Mouse (Mus musculus) MEL (cell line): ENCODE results near the gene Tmtc2. TPM values are rescaled to one million over a fixed set of nuclear protein-coding genes. Genes with fewer than 3 reads are reported as not detected.

Experiments
- DNase-seq: peaks from one replicate; pipeline ENCODE4 v3.0.0; 2011; ENCODE audit warnings: low read depth, low spot score
- H3K27ac ChIP-seq: 2 replicates; pipeline ENCODE4 v1.5.1; 2012; ENCODE audit warnings: low read depth, mild to moderate bottlenecking, control low read depth, low read length, moderate library complexity; ENCODE audit not compliant: control insufficient read depth
- H3K27me3 ChIP-seq, 2 experiments: fragments of 150-350 bp in 1 of 2; sonication (generic) in 1 of 2; 2 replicates each; pipeline ENCODE4 v1.6.1; 2012; ENCODE audit warnings: low read length in 2 of 2, mild to moderate bottlenecking in 2 of 2, improper control_type of control experiment in 1 of 2, moderate library complexity in 1 of 2; ENCODE audit not compliant: insufficient read depth in 2 of 2, control insufficient read depth in 1 of 2
- H3K36me3 ChIP-seq, 2 experiments: 2 replicates each; pipeline ENCODE4 v1.6.1; 2012 to 2014; ENCODE audit warnings: low read length in 2 of 2, improper control_type of control experiment in 1 of 2, inconsistent platforms in 1 of 2, mild to moderate bottlenecking in 1 of 2; ENCODE audit not compliant: insufficient read depth in 2 of 2, control insufficient read depth in 1 of 2
- H3K4me1 ChIP-seq, 2 experiments: fragments of 150-350 bp in 1 of 2; sonication (generic) in 1 of 2; 2 replicates each; pipeline ENCODE4 v1.6.1; 2012; ENCODE audit warnings: low read length in 2 of 2, improper control_type of control experiment in 1 of 2, mild to moderate bottlenecking in 1 of 2; ENCODE audit not compliant: insufficient read depth in 2 of 2, control insufficient read depth in 1 of 2
- H3K4me3 ChIP-seq, 2 experiments: fragments of 150-350 bp in 1 of 2; sonication (generic) in 1 of 2; 2 replicates each; pipeline ENCODE4 v1.5.1; 2012; ENCODE audit warnings: low read depth in 2 of 2, low read length in 2 of 2, mild to moderate bottlenecking in 2 of 2, moderate library complexity in 2 of 2, control low read depth in 1 of 2, improper control_type of control experiment in 1 of 2; ENCODE audit not compliant: control insufficient read depth in 1 of 2, insufficient read depth in 1 of 2
- H3K79me2 ChIP-seq: 2 replicates; pipeline ENCODE4 v1.6.1; 2012; ENCODE audit warnings: mild to moderate bottlenecking, low read length, moderate library complexity; ENCODE audit not compliant: control insufficient read depth, poor library complexity, insufficient read depth
- H3K9ac ChIP-seq: 2 replicates; pipeline ENCODE4 v1.6.1; 2012; ENCODE audit warnings: low read depth, mild to moderate bottlenecking, control low read depth, low read length, moderate library complexity; ENCODE audit not compliant: control insufficient read depth, poor library complexity, severe bottlenecking
- H3K9me3 ChIP-seq: fragments of 150-350 bp; sonication (generic); replicated peaks from 2 replicates; pipeline ENCODE4 v1.6.1; 2012; ENCODE audit warnings: mild to moderate bottlenecking, low read length, improper control_type of control experiment, moderate library complexity; ENCODE audit not compliant: insufficient read depth
- CHD1 ChIP-seq: IDR thresholded peaks from 2 replicates; pipeline ENCODE4 v1.6.1; 2012; ENCODE audit warnings: low read depth, mild to moderate bottlenecking, inconsistent platforms, low read length, improper control_type of control experiment
- CHD2 ChIP-seq: IDR thresholded peaks from 2 replicates; pipeline ENCODE4 v1.6.1; 2011; ENCODE audit warnings: low read length, improper control_type of control experiment
- E2F4 ChIP-seq: IDR thresholded peaks from 2 replicates; pipeline ENCODE4 v1.6.1; 2011; ENCODE audit warnings: low read depth, low read length, improper control_type of control experiment, borderline replicate concordance
- ELF1 ChIP-seq: IDR thresholded peaks from 2 replicates; pipeline ENCODE4 v1.6.1; 2014; ENCODE audit warnings: low read depth, mild to moderate bottlenecking, inconsistent platforms, low read length, improper control_type of control experiment, moderate library complexity
- ETS1 ChIP-seq: IDR thresholded peaks from 2 replicates; pipeline ENCODE4 v1.6.1; 2012; ENCODE audit warnings: low read depth, mild to moderate bottlenecking, inconsistent platforms, low read length, improper control_type of control experiment, moderate library complexity
- GATA1 ChIP-seq: IDR thresholded peaks from 2 replicates; pipeline ENCODE4 v1.6.1; 2011; ENCODE audit warnings: low read depth, low read length, improper control_type of control experiment
- JUND ChIP-seq: IDR thresholded peaks from 2 replicates; pipeline ENCODE4 v1.6.1; 2011; ENCODE audit warnings: low read depth, mild to moderate bottlenecking, improper control_type of control experiment, low read length
- MEF2A ChIP-seq: IDR thresholded peaks from 2 replicates; pipeline ENCODE4 v1.6.1; 2014; ENCODE audit warnings: low read depth, mild to moderate bottlenecking, inconsistent platforms, low read length, improper control_type of control experiment; ENCODE audit not compliant: poor library complexity, insufficient replicate concordance, severe bottlenecking; ENCODE audit errors: extremely low read depth
- NRF1 ChIP-seq: IDR thresholded peaks from 2 replicates; pipeline ENCODE4 v1.6.1; 2014; ENCODE audit warnings: low read depth, mild to moderate bottlenecking, inconsistent platforms, low read length, improper control_type of control experiment, moderate library complexity; ENCODE audit not compliant: poor library complexity, insufficient read depth, severe bottlenecking
- POLR2AphosphoS5 ChIP-seq: IDR thresholded peaks from 2 replicates; pipeline ENCODE4 v1.6.1; 2012; ENCODE audit warnings: low read depth, borderline replicate concordance, mild to moderate bottlenecking, inconsistent platforms, low read length, moderate library complexity, mixed read lengths
- RAD21 ChIP-seq: IDR thresholded peaks from 2 replicates; pipeline ENCODE4 v1.6.1; 2011; ENCODE audit warnings: mild to moderate bottlenecking, low read depth, low read length, improper control_type of control experiment
- RCOR1 ChIP-seq: IDR thresholded peaks from 2 replicates; pipeline ENCODE4 v1.6.1; 2012; ENCODE audit warnings: low read depth, mild to moderate bottlenecking, inconsistent platforms, low read length, improper control_type of control experiment
- SIN3A ChIP-seq: IDR thresholded peaks from 2 replicates; pipeline ENCODE4 v1.6.1; 2012; ENCODE audit warnings: low read length, improper control_type of control experiment, inconsistent platforms
- TAL1 ChIP-seq: IDR thresholded peaks from 2 replicates; pipeline ENCODE4 v1.6.1; 2012; ENCODE audit warnings: mild to moderate bottlenecking, inconsistent platforms, low read length, moderate library complexity, mixed read lengths
- TBP ChIP-seq: IDR thresholded peaks from 2 replicates; pipeline ENCODE4 v1.8.0; 2011; ENCODE audit warnings: low read depth, low read length, improper control_type of control experiment
- UBTF ChIP-seq: IDR thresholded peaks from 2 replicates; pipeline ENCODE4 v1.6.1; 2012; ENCODE audit warnings: low read depth, mild to moderate bottlenecking, inconsistent platforms, low read length, improper control_type of control experiment, moderate library complexity, borderline replicate concordance; ENCODE audit not compliant: insufficient read depth
- USF2 ChIP-seq, 2 experiments: IDR thresholded peaks; 2 replicates each; pipeline ENCODE4 v1.6.1; 2011 to 2012; ENCODE audit warnings: improper control_type of control experiment in 2 of 2, low read length in 2 of 2, borderline replicate concordance in 1 of 2, inconsistent platforms in 1 of 2, low read depth in 1 of 2, mild to moderate bottlenecking in 1 of 2; ENCODE audit not compliant: insufficient read depth in 1 of 2
- ZC3H11A ChIP-seq: IDR thresholded peaks from 2 replicates; pipeline ENCODE4 v1.6.1; 2012; ENCODE audit warnings: low read depth, mild to moderate bottlenecking, inconsistent platforms, low read length, improper control_type of control experiment
- ZNF384 ChIP-seq: IDR thresholded peaks from 2 replicates; pipeline ENCODE4 v1.6.1; 2012; ENCODE audit warnings: low read depth, mild to moderate bottlenecking, inconsistent platforms, low read length, improper control_type of control experiment
- polyA plus RNA-seq, 2 experiments: library from polyadenylated mRNA; stranded (reverse) in 1 of 2; unstranded in 1 of 2; fragments of >175 nt in 1 of 2; fragments of >200 nt in 1 of 2; gene quantifications; 2 replicates each; pipeline versions ENCODE4 v1.2.1 to v1.2.4; 2012; ENCODE audit warnings: low replicate concordance in 2 of 2, low read depth in 1 of 2; ENCODE audit not compliant: insufficient read length in 2 of 2, insufficient read depth in 1 of 2, missing spikeins in 1 of 2
- total RNA-seq: library from RNA; depleted of rRNA; stranded (reverse); fragments of 300-350 nt; gene quantifications from 2 replicates; pipeline ENCODE4 v1.2.3, GENCODE M21; 2012

The Tmtc2 gene
- total and polyA plus RNA-seq, 3 experiments: not detected

GRCm38 (mm10) chr10:105401754-105402480, 172.3 kb downstream of the Tmtc2 start:
- TF ChIP-seq SIN3A (no peak), E2F4 (no peak), ZC3H11A (no peak), MEF2A (no peak), NRF1 (no peak), ELF1 (no peak), RAD21 (no peak), CHD2 (no peak), ZNF384 (no peak), JUND (no peak), UBTF (no peak), TBP (no peak), USF2 (IDR thresholded peaks at IDR 0.05; ENCODE audit: borderline replicate concordance in 1 of 2, insufficient read depth in 1 of 2, low read depth in 1 of 2, low read length in 2 of 2) (no peak), GATA1 (no peak), POLR2AphosphoS5 (no peak), ETS1 (no peak), CHD1 (no peak), TAL1 (no peak)

GRCm38 (mm10) chr10:105399316-105399715, 174.9 kb downstream of the Tmtc2 start:
- Histone ChIP-seq H3K4me3 (no peak overlapping the region), H3K36me3 (no peaks in the 10 kb centered on the region), H3K79me2 (no peaks in the 10 kb centered on the region), H3K27ac (no peak overlapping the region), H3K9me3 (no peaks in the 10 kb centered on the region), H3K9ac (no peak overlapping the region), H3K27me3 (no peaks in the 10 kb centered on the region), H3K4me1 (no peaks in the 10 kb centered on the region)
- DNase-seq: no peak
- TF ChIP-seq ETS1: no peak
- no peak for TF ChIP-seq SIN3A
- TF ChIP-seq RCOR1: no peak

More at GRCm38 (mm10) chr10:105401754-105402480, 172.3 kb downstream of the Tmtc2 start:
- Histone ChIP-seq H3K4me3 (no peak overlapping the region), H3K27me3 (no peaks in the 10 kb centered on the region), H3K36me3 (no peaks in the 10 kb centered on the region), H3K27ac (no peak overlapping the region), H3K79me2 (no peaks in the 10 kb centered on the region), H3K4me1 (no peaks in the 10 kb centered on the region), H3K9me3 (no peaks in the 10 kb centered on the region), H3K9ac (no peak overlapping the region)
- no peak for DNase-seq
